Mouse (Mus musculus): Measurements from ENCODE around the gene Pex14.

DNA sequence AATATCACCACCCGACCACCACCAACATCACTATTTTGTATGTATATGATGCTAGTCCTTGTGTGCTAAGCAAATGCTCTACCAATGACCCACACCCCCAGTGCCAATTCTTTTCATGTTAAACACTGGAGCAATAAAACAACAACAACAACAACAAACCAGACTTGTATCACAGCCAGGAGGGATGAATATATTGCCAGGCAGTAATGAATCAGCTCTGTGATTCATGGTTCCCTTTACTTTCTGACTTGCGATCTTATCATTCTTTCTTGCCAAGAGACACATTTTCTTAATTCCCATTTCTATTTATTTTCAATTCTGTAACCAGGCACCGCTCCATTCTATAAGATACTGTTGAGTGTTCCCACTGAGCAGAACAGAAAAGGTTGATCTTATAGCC lies 1.8 kb upstream of the Pex14 start:
- TF ChIP-seq GATA1 (IDR thresholded peaks at IDR 0.05; ENCODE audit: borderline replicate concordance, low read length) (no peak), FLI1 (IDR thresholded peaks at IDR 0.05; ENCODE audit: low read length) (no peak)
